Mouse (Mus musculus) urinary bladder, postnatal 25 days (tissue): ENCODE measurements around the gene N4bp2l2.
"Not testable (repeated sequence)": the region's sequence is repeated elsewhere in the genome, so short reads cannot be mapped to it uniquely, and the experiment has no call there.

Source experiments
- DNase-seq: peaks from one replicate; pipeline ENCODE4 v3.0.0; 2022; ENCODE audit warnings: low spot score

The N4bp2l2 gene

GRCm38 (mm10) chr5:150666133-150666739, at the start of gene N4bp2l2:
Gene N4bp2l2, minus strand, starts transcription at chr5:150666183.
- not testable (repeated sequence) for DNase-seq

GRCm38 (mm10) chr5:150713431-150713830, 47.4 kb upstream of the N4bp2l2 start:
- no peak for DNase-seq

- DNase-seq: no peak
Measured at GRCm38 (mm10) chr5:150711503-150711902, 45.5 kb upstream of the N4bp2l2 start.

GRCm38 (mm10) chr5:150707181-150707580, 41.2 kb upstream of the N4bp2l2 start:
- not testable (repeated sequence) for DNase-seq

GRCm38 (mm10) chr5:150706651-150707050, 40.7 kb upstream of the N4bp2l2 start:
- DNase-seq: not testable (repeated sequence)

- peak; percentile 22 for DNase-seq
Measured at GRCm38 (mm10) chr5:150702714-150703113, 36.7 kb upstream of the N4bp2l2 start.

- DNase-seq: no peak
Measured at GRCm38 (mm10) chr5:150693277-150693676, 27.3 kb upstream of the N4bp2l2 start.

- no peak for DNase-seq
Measured at GRCm38 (mm10) chr5:150690685-150691084, 24.7 kb upstream of the N4bp2l2 start.

- DNase-seq: not testable (repeated sequence)
Measured at GRCm38 (mm10) chr5:150682862-150683261, 16.9 kb upstream of the N4bp2l2 start.

GRCm38 (mm10) chr5:150674866-150675265, 8.9 kb upstream of the N4bp2l2 start:
- no peak for DNase-seq

- peak; percentile 20 for DNase-seq
Measured at GRCm38 (mm10) chr5:150673880-150674621, 8.1 kb upstream of the N4bp2l2 start.

- peak; percentile 95 for DNase-seq
Measured at GRCm38 (mm10) chr5:150673153-150673835, 7.3 kb upstream of the N4bp2l2 start, which contains the start of gene Pds5b. Gene Pds5b, plus strand, starts transcription at chr5:150673739.

GRCm38 (mm10) chr5:150672343-150672742, 6.4 kb upstream of the N4bp2l2 start:
- no peak for DNase-seq

- no peak for DNase-seq
Measured at GRCm38 (mm10) chr5:150668731-150669130, 2.7 kb upstream of the N4bp2l2 start.

GRCm38 (mm10) chr5:150665132-150665954, 640 bp downstream of the N4bp2l2 start:
- DNase-seq: peak; percentile 89

GRCm38 (mm10) chr5:150664794-150665131, 1.2 kb downstream of the N4bp2l2 start:
- DNase-seq: no peak

- DNase-seq: not testable (repeated sequence)
Measured at GRCm38 (mm10) chr5:150663926-150664325, 2.1 kb downstream of the N4bp2l2 start.

- DNase-seq: not testable (repeated sequence)
Measured at GRCm38 (mm10) chr5:150660296-150660695, 5.7 kb downstream of the N4bp2l2 start.

GRCm38 (mm10) chr5:150659425-150659824, 6.6 kb downstream of the N4bp2l2 start:
- DNase-seq: not testable (repeated sequence)

- DNase-seq: no peak
Measured at GRCm38 (mm10) chr5:150654548-150654947, 11.4 kb downstream of the N4bp2l2 start.

- DNase-seq: no peak
Measured at GRCm38 (mm10) chr5:150652578-150652977, 13.4 kb downstream of the N4bp2l2 start.

- no peak for DNase-seq
Measured at GRCm38 (mm10) chr5:150644926-150645325, 21.1 kb downstream of the N4bp2l2 start.
